Mouse (Mus musculus) CH12.LX (cell line): ENCODE results near the gene Ppa2.

Experiments
- CTCF ChIP-seq, 2 experiments: IDR thresholded peaks in 1 of 2; conservative IDR thresholded peaks in 1 of 2; 2 replicates each; pipeline ENCODE4 v1.5.1; 2011 to 2012; ENCODE audit warnings: low read depth in 2 of 2, low read length in 2 of 2, improper control_type of control experiment in 1 of 2, inconsistent platforms in 1 of 2, mild to moderate bottlenecking in 1 of 2, moderate library complexity in 1 of 2
- EP300 ChIP-seq: IDR thresholded peaks from 2 replicates; pipeline ENCODE4 v1.6.1; 2011; ENCODE audit warnings: low read length, improper control_type of control experiment
- ETS1 ChIP-seq: conservative IDR thresholded peaks from 2 replicates; pipeline ENCODE4 v1.6.1; 2012; ENCODE audit warnings: low read depth, mild to moderate bottlenecking, inconsistent platforms, low read length, improper control_type of control experiment, moderate library complexity
- GABPA ChIP-seq: IDR thresholded peaks from 2 replicates; pipeline ENCODE4 v1.6.1; 2012; ENCODE audit warnings: low read depth, low read length, improper control_type of control experiment, inconsistent platforms; ENCODE audit not compliant: insufficient replicate concordance
- JUND ChIP-seq: conservative IDR thresholded peaks from 2 replicates; pipeline ENCODE4 v1.6.1; 2011; ENCODE audit warnings: low read depth, low read length, improper control_type of control experiment
- MAX ChIP-seq: IDR thresholded peaks from 2 replicates; pipeline ENCODE4 v1.6.1; 2011; ENCODE audit warnings: low read length, improper control_type of control experiment
- MYC ChIP-seq: IDR thresholded peaks from 2 replicates; pipeline ENCODE4 v1.6.1; 2011; ENCODE audit warnings: low read depth, mild to moderate bottlenecking, improper control_type of control experiment, low read length
- NELFE ChIP-seq: IDR thresholded peaks from 2 replicates; pipeline ENCODE4 v1.6.1; 2011; ENCODE audit warnings: low read depth, low read length, improper control_type of control experiment
- POLR2A ChIP-seq: IDR thresholded peaks from 2 replicates; pipeline ENCODE4 v1.6.1; 2011; ENCODE audit warnings: low read depth, mild to moderate bottlenecking, improper control_type of control experiment, low read length
- POLR2AphosphoS2 ChIP-seq: IDR thresholded peaks from 2 replicates; pipeline ENCODE4 v1.6.1; 2011; ENCODE audit warnings: low read depth, low read length, improper control_type of control experiment
- SMC3 ChIP-seq: IDR thresholded peaks from 2 replicates; pipeline ENCODE4 v1.6.1; 2011; ENCODE audit warnings: low read depth, low read length, improper control_type of control experiment
- TBP ChIP-seq: conservative IDR thresholded peaks from 2 replicates; pipeline ENCODE4 v1.6.1; 2011; ENCODE audit warnings: low read depth, low read length, improper control_type of control experiment
- TCF12 ChIP-seq: IDR thresholded peaks from 2 replicates; pipeline ENCODE4 v1.6.1; 2014; ENCODE audit warnings: low read depth, mild to moderate bottlenecking, inconsistent platforms, low read length, improper control_type of control experiment
- ZC3H11A ChIP-seq: IDR thresholded peaks from 2 replicates; pipeline ENCODE4 v1.6.1; 2012; ENCODE audit warnings: low read depth, mild to moderate bottlenecking, inconsistent platforms, low read length, improper control_type of control experiment

GRCm38 (mm10) chr3:133403849-133404248 lies 93.9 kb downstream of the Ppa2 start:
- TF ChIP-seq ETS1 (no peak), MAX (no peak), EP300 (no peak), TCF12 (no peak), CTCF (conservative IDR thresholded peaks at IDR 0.05 in 1 of 2, IDR thresholded peaks at IDR 0.05 in 1 of 2; ENCODE audit: low read depth in 2 of 2, low read length in 2 of 2) (no peak), TBP (no peak), MYC (no peak), GABPA (no peak), POLR2AphosphoS2 (no peak), JUND (no peak), NELFE (no peak), POLR2A (no peak), ZC3H11A (no peak), SMC3 (no peak)
